Mouse (Mus musculus): Measurements from ENCODE around the gene 1700001O22Rik. TPM values are rescaled to one million over a fixed set of nuclear protein-coding genes. Genes with fewer than 3 reads are reported as not detected.

1700001O22Rik gene
- polyA plus RNA-seq, 1 experiment from 2014 or later: 4.3 TPM

- DNase-seq (peak; percentile 72), ATAC-seq (ENCODE audit: insufficient read depth) (peak; percentile 46)
- Histone ChIP-seq H3K9ac (no peak overlapping the region), H3K36me3 (ENCODE audit: insufficient read depth) (no peaks in the 10 kb centered on the region), H3K27me3 (ENCODE audit: insufficient read depth, low read length) (no peaks in the 10 kb centered on the region), H3K4me3 (ENCODE audit: low read depth, low read length) (no peak overlapping the region), H3K4me2 (no peak overlapping the region), H3K27ac (ENCODE audit: low read depth) (peak overlapping the region; percentile 32; the same call in 1 of the 2 replicates), H3K4me1 (ENCODE audit: insufficient read depth) (peaks cover 8% of the 10 kb centered on the region; the same call in 1 of the 2 replicates), H3K9me3 (ENCODE audit: low read depth, low read length) (no peaks in the 10 kb centered on the region; the same call in 1 of the 2 replicates)
- 22% methylated on average over 18 of the region's 18 CpGs for WGBS
- TF ChIP-seq CTCF (IDR thresholded peaks at IDR 0.05; ENCODE audit: low read depth): no peak
These were observed 50.2 kb downstream of the 1700001O22Rik start for GRCm38 (mm10) chr2:30753219-30753618.

- H3K4me1 ChIP-seq (ENCODE audit: insufficient read depth): peaks cover under 1% of the 10 kb centered on the region; the same call in 1 of the 2 replicates
- H3K9me3 ChIP-seq (ENCODE audit: low read depth, low read length): no peaks in the 10 kb centered on the region; the same call in 1 of the 2 replicates
- H3K27ac ChIP-seq (ENCODE audit: low read depth): no peak overlapping the region
- DNase-seq: no peak
- H3K4me3 ChIP-seq (ENCODE audit: low read depth, low read length): no peak overlapping the region
- no peaks in the 10 kb centered on the region for H3K27me3 ChIP-seq (ENCODE audit: insufficient read depth, low read length)
- no peak overlapping the region for H3K9ac ChIP-seq
- WGBS: 93% methylated on average over 5 of the region's 5 CpGs
- H3K4me2 ChIP-seq: no peak overlapping the region
- no peak for TF ChIP-seq CTCF (IDR thresholded peaks at IDR 0.05; ENCODE audit: low read depth)
- no peak for ATAC-seq (ENCODE audit: insufficient read depth)
- no peaks in the 10 kb centered on the region for H3K36me3 ChIP-seq (ENCODE audit: insufficient read depth)
These were observed 51.0 kb downstream of the 1700001O22Rik start for GRCm38 (mm10) chr2:30752471-30752870.

- TF ChIP-seq CTCF (IDR thresholded peaks at IDR 0.05; ENCODE audit: low read depth): no peak
- 67% methylated on average over 5 of the region's 5 CpGs for WGBS
- Histone ChIP-seq H3K9ac (no peak overlapping the region), H3K27ac (ENCODE audit: low read depth) (peak overlapping the region; percentile 48; the same call in 1 of the 2 replicates), H3K4me1 (ENCODE audit: insufficient read depth) (no peaks in the 10 kb centered on the region), H3K4me3 (ENCODE audit: low read depth, low read length) (no peak overlapping the region), H3K27me3 (ENCODE audit: insufficient read depth, low read length) (no peaks in the 10 kb centered on the region), H3K4me2 (no peak overlapping the region), H3K9me3 (ENCODE audit: low read depth, low read length) (no peaks in the 10 kb centered on the region), H3K36me3 (ENCODE audit: insufficient read depth) (no peaks in the 10 kb centered on the region)
- ATAC-seq (ENCODE audit: insufficient read depth) (no peak), DNase-seq (peak; percentile 53)
These were observed 53.4 kb downstream of the 1700001O22Rik start for GRCm38 (mm10) chr2:30750025-30750424.

GRCm38 (mm10) chr2:30747602-30748162 lies 55.8 kb downstream of the 1700001O22Rik start:
- Histone ChIP-seq H3K4me3 (ENCODE audit: low read depth, low read length) (no peak overlapping the region), H3K9me3 (ENCODE audit: low read depth, low read length) (no peaks in the 10 kb centered on the region)
- WGBS: 75% methylated on average over 4 of the region's 4 CpGs

More at GRCm38 (mm10) chr2:30747602-30748162, 55.8 kb downstream of the 1700001O22Rik start:
- peaks cover 16% of the 10 kb centered on the region for H3K4me1 ChIP-seq (ENCODE audit: insufficient read depth)
- no peak overlapping the region for H3K4me2 ChIP-seq
- H3K27me3 ChIP-seq (ENCODE audit: insufficient read depth, low read length): no peaks in the 10 kb centered on the region
- ATAC-seq (ENCODE audit: insufficient read depth) (no peak), DNase-seq (no peak)
- TF ChIP-seq CTCF (IDR thresholded peaks at IDR 0.05; ENCODE audit: low read depth): no peak
- H3K27ac ChIP-seq (ENCODE audit: low read depth): no peak overlapping the region
- no peak overlapping the region for H3K9ac ChIP-seq
- no peaks in the 10 kb centered on the region for H3K36me3 ChIP-seq (ENCODE audit: insufficient read depth)

Other genes with a start within 250 kb of the 1700001O22Rik start
- 0.95 and 1.5 TPM in 2 replicates for gene Cstad, start 208.6 kb downstream of the 1700001O22Rik start, polyA plus RNA-seq (2014; fragmentation: Nextera tagmentation; extraction: Ambion mirVana)
- 88.3 and 96.0 TPM in 2 replicates for gene Ntmt1, start 4.2 kb upstream of the 1700001O22Rik start, polyA plus RNA-seq (2014; fragmentation: Nextera tagmentation; extraction: Ambion mirVana)
- 32.1 and 34.5 TPM in 2 replicates for gene Asb6, start 26.7 kb upstream of the 1700001O22Rik start, polyA plus RNA-seq (2014; fragmentation: Nextera tagmentation; extraction: Ambion mirVana)
- gene Prrx2, start 31.3 kb upstream of the 1700001O22Rik start, polyA plus RNA-seq (2014; fragmentation: Nextera tagmentation; extraction: Ambion mirVana): 15.7 and 15.9 TPM in 2 replicates
- gene Ptges, start 126.2 kb upstream of the 1700001O22Rik start, polyA plus RNA-seq (2014; fragmentation: Nextera tagmentation; extraction: Ambion mirVana): 17.7 and 18.4 TPM in 2 replicates
- 41.0 and 41.8 TPM in 2 replicates for gene Tor1b, start 149.3 kb upstream of the 1700001O22Rik start, polyA plus RNA-seq (2014; fragmentation: Nextera tagmentation; extraction: Ambion mirVana)
- 66.4 and 71.6 TPM in 2 replicates for gene Tor1a, start 164.3 kb upstream of the 1700001O22Rik start, polyA plus RNA-seq (2014; fragmentation: Nextera tagmentation; extraction: Ambion mirVana)
- 50.0 and 51.3 TPM in 2 replicates for gene BC005624, start 178.5 kb upstream of the 1700001O22Rik start, polyA plus RNA-seq (2014; fragmentation: Nextera tagmentation; extraction: Ambion mirVana)
- 11.1 and 12.4 TPM in 2 replicates for gene Usp20, start 178.6 kb upstream of the 1700001O22Rik start, polyA plus RNA-seq (2014; fragmentation: Nextera tagmentation; extraction: Ambion mirVana)